Mouse (Mus musculus): ENCODE results near the gene Pum2.

Gene Pum2

GRCm38 (mm10) chr12:8667473-8668255 lies 6.3 kb upstream of the Pum2 start:
- TF ChIP-seq GATA4 (IDR thresholded peaks at IDR 0.05; ENCODE audit: insufficient replicate concordance, low read length) = no peak

- TF ChIP-seq GATA4 (IDR thresholded peaks at IDR 0.05; ENCODE audit: insufficient replicate concordance, low read length) = no peak
These were observed 4.5 kb upstream of the Pum2 start for GRCm38 (mm10) chr12:8669421-8669820.

DNA sequence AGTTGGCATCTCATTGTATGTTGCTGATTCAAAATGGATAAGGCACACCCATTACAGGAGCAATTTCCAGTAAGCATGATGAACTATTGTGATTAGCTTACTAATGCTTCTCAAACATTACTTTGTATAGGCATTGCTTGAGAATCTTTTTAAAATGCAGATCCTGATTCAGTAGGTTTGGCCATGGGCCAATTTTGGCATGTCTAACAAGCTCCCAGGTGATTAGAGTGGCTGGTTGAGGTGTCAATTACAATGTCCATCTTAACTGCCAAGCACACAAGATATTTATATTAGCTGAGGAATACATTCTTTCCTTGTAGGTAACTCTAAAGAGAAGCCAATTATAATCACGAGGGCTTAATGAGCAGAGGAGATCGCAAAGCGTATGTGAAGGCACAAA lies 4.1 kb upstream of the Pum2 start:
- TF ChIP-seq GATA4 (IDR thresholded peaks at IDR 0.05; ENCODE audit: insufficient replicate concordance, low read length) = no peak

GRCm38 (mm10) chr12:8673121-8673973 lies 587 bp upstream of the Pum2 start:
- no peak for TF ChIP-seq GATA4 (IDR thresholded peaks at IDR 0.05; ENCODE audit: insufficient replicate concordance, low read length)

DNA sequence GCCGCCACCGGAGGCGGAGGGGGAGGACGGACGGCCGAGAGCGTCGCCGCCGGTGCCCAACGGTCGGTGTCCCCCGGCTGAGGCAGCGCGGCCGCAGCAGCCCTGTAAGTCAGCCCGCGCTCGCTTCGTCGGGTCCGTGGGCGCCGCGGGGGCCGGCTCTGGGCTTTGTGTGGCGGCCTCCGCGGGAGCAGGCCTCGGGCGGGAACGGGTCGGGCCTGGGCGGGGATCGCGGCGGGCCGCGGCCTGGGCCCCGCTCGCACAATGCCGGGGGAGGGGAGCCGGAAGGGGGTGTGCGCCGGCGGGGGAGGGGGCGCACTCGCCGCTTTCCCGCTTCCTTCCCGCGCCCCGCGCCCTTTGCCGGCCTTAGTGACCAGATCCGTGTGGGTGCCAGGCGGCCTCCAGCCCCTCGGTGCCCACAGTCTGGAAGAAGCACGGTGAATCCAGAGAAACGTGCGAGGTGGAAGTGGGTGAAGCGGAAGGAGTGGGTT lies 487 bp downstream of the Pum2 start:
- TF ChIP-seq GATA4 (IDR thresholded peaks at IDR 0.05; ENCODE audit: insufficient replicate concordance, low read length) = no peak

DNA sequence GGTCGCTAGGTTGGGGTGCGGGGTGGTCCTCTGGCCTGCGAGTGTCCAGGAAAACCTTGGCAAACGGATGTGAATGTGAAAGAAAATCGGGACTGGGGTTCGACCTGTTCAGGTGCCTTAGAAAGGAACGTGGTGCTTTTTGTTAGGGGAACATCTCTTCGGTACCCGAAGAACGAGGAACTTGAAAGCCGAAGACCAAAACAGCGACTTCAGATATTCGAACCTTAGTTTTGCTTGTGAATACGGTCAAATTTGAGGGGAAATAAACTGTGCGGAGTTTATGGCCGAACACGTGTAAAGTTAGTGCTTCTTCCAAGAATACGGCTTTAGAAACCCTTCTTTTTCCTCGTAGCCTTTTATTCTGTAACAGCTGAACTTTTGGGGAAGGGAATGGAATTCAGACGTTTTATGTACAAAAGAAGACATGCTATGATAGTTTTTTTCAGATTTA lies 982 bp downstream of the Pum2 start:
- no peak for TF ChIP-seq GATA4 (IDR thresholded peaks at IDR 0.05; ENCODE audit: insufficient replicate concordance, low read length)

DNA sequence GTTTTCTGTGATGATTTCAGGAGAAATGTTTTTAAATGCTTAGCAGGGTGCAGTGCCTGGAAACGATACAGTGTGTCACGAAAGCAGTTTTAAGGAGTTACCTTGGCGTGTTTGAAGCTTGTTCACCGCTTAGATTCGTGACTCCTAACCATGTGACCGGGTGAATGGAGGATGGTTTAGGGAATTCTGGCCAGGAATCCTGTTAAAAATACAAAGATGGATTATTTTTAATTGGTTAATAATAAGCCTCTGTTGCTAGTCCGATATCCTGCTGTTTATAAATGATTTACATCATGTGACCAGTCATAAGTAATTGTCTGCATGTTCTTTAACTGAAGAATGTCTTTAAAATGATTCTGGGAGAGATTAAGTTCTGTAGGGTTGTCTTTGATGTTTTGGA lies 1.4 kb downstream of the Pum2 start:
- TF ChIP-seq GATA4 (IDR thresholded peaks at IDR 0.05; ENCODE audit: insufficient replicate concordance, low read length) = no peak

GRCm38 (mm10) chr12:8676341-8676740 lies 2.4 kb downstream of the Pum2 start:
- TF ChIP-seq GATA4 (IDR thresholded peaks at IDR 0.05; ENCODE audit: insufficient replicate concordance, low read length) = no peak

- TF ChIP-seq GATA4 (IDR thresholded peaks at IDR 0.05; ENCODE audit: insufficient replicate concordance, low read length) = no peak
These were observed 4.0 kb downstream of the Pum2 start for GRCm38 (mm10) chr12:8677926-8678325.

DNA sequence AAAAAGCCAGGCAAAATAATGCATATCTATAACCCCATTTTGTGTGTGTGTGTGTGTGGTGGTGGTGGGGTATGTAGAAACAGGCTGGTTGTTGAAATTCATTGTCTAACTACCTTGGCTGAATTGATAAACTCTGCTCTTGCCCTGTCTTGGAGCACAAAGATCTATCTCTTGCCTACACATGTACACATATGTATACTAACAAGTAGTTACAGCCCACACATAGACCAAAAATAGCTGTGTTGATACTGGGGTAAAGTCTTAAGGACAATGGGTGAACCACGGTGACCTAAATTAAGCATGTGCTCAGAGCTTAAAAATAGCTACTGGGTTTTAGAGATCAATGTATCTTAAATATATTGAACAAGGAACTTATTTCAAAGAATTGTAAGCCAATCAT lies 10.3 kb downstream of the Pum2 start:
- no peak for TF ChIP-seq GATA4 (IDR thresholded peaks at IDR 0.05; ENCODE audit: insufficient replicate concordance, low read length)

DNA sequence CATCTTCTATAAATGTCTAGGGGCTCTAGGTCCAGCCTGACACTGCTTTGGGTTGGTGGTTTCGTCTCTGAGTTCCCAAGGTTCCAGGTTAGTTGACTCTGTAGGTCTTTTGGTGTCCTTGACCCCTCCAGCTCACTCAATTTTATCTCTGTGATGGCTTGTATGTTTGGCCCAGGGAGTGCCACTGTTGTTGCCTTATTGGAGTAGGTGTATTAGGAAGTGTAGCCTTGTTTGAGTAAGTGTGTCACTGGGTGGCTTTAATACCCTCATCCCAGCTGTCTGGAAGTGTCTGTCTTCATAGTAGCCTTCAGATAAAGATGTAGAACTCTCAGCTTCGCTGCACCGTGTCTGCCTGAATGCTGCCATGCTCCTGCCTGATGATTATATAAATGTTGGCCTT lies 11.1 kb downstream of the Pum2 start:
- TF ChIP-seq GATA4 (IDR thresholded peaks at IDR 0.05; ENCODE audit: insufficient replicate concordance, low read length) = no peak

DNA sequence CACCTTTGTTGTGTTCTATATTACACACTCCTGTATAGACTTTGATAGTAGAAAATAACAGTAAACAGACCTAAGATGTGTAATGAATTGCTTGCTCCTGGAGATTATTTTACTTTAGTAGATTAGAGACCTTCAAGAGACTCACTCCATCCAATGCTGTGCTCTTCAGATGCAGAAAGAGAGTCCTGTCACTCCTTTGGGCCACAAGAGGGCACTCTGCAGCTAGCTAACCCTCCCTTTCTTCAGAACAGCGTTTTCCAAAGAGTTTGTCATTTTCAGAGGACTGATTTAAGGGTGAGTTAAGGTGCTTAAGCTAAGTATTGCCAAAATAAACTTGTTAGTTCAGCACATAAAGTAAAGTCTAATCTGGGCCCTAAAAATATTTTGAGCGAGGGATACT lies 25.0 kb downstream of the Pum2 start:
- no peak for TF ChIP-seq GATA4 (IDR thresholded peaks at IDR 0.05; ENCODE audit: insufficient replicate concordance, low read length)

DNA sequence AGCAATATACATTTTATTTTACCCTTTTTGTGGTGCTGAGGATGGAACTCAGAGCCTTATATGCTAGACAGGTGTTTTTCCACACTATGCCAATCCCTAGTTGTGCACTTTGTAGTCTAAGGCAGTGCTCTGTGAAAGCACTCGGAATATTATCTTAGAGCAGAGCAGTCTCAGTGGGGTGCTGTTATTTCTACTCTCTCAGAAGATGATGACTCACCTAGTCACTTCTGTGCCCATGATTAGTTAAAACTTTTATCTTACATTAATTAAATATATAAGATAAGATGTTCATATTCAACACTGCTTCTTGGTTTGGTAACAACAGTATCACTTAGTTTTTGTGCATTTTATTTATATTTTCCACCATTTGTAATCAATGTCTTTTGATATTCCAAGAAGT lies 30.1 kb downstream of the Pum2 start:
- TF ChIP-seq GATA4 (IDR thresholded peaks at IDR 0.05; ENCODE audit: insufficient replicate concordance, low read length) = no peak

- TF ChIP-seq GATA4 (IDR thresholded peaks at IDR 0.05; ENCODE audit: insufficient replicate concordance, low read length) = no peak
These were observed 34.9 kb downstream of the Pum2 start for GRCm38 (mm10) chr12:8708876-8709275.

GRCm38 (mm10) chr12:8712665-8713064 lies 38.7 kb downstream of the Pum2 start:
- no peak for TF ChIP-seq GATA4 (IDR thresholded peaks at IDR 0.05; ENCODE audit: insufficient replicate concordance, low read length)

DNA sequence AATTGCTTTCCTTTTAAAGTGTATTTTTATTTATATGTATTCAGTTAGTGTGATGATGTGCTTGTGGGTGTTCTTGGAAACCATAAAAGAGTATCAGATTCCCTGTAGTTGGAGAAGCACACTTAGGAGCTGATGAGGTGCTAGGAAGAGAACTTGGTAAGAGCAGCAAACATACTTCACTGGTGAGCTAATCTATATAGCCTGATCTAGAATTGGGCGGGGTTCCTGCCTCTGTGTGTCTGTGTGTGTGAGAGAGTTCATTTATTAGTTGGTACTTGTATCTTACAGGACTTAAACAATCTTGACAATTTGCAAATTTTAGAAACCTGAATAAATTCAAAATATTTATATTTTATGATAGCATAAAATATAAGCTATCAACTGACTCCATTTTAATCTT lies 42.2 kb downstream of the Pum2 start:
- TF ChIP-seq GATA4 (IDR thresholded peaks at IDR 0.05; ENCODE audit: insufficient replicate concordance, low read length) = no peak

All from liver, adult (tissue).